Mouse (Mus musculus): Measurements from ENCODE around the gene Strada. TPM values are rescaled to one million over a fixed set of nuclear protein-coding genes. Genes with fewer than 3 reads are reported as not detected.
"Not testable (repeated sequence)": the region's sequence is repeated elsewhere in the genome, so short reads cannot be mapped to it uniquely, and the experiment has no call there.

The Strada gene
- polyA plus RNA-seq, 1 experiment from 2014 or later: 32.2 TPM

DNA sequence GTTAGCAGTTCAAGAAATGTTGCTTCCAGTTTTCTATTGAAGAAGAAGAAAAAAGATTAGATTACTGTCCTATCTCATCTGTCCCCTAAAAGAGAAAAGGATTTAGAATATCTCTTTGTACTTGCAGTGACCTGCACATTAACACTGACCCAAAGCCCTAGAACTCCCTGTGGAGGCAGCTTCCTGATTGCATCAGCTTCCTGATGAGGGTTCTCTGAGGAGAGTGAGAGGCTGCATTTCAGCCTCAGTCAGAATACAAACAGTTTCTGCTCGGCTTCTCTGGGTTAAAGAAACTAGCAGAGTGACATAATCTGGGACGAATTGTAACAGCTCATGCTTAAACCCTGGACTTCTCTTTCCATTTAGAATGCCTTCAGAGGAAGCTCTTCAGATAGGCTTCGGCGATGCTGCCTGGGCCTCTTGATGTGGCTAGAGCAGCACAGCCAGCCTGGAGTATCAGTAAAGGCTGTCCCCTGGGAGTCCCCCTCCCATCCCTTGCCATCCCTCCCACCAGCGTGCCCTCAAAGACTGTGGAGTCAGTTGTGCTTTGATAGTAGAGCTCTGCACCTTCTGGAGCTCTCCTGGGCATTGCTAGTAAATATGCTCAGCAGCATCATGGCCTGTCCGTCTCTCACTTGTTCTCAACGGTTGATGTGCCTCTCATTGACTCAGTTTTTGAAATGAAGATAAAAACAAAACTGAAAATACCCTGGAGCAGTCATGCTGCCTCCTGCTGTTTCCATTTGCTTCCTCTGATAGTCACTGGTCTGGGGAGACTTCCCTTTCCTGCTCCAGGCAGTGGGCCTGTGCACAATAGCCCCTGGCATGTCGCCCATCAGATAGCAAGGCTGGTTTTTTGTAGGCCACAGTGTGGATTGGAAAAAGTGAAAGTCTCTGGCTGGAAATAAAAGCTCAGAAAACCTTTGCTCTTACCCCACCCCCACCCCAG is 67.1 kb downstream of the Strada start:
- Histone ChIP-seq H3K27me3 (no peaks in the 10 kb centered on the region), H3K4me2 (replicated peaks) (no peak overlapping the region), H3K9ac (replicated peaks) (no peak overlapping the region), H3K4me3 (no peak overlapping the region), H3K9me3 (no peaks in the 10 kb centered on the region), H3K27ac (replicated peaks) (peak overlapping the region; percentile 82), H3K4me1 (peaks cover 10% of the 10 kb centered on the region), H3K36me3 (peaks cover 10% of the 10 kb centered on the region; the same call in 1 of the 2 replicates)
- WGBS: 39% methylated on average over 8 of the region's 8 CpGs
- ATAC-seq (replicated peaks): peak; percentile 35; the same call in 1 of the 2 replicates

DNA sequence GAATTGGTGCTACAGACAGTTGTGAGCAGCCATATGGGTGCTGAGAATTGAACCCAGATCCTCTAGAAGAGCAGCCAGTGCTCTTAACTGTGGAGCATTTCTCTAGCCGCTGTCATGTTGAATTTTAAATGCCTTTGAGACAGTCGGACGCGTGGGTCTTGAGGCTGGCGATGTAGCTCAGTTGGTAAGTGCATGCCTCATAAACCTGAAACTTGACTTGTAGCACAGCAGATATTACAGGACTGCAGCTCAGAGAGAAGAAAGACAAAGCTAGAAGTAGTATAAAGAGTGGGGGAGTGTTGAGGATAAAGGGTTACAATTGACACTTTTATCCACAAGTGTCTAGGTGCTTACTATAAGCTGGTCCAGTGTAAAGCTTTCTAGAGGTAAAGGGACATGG is 69.5 kb downstream of the Strada start:
- ATAC-seq (replicated peaks): no peak
- 92% methylated on average over 5 of the region's 5 CpGs for WGBS
- Histone ChIP-seq H3K27ac (replicated peaks) (no peak overlapping the region), H3K9me3 (no peaks in the 10 kb centered on the region), H3K4me1 (peaks cover 10% of the 10 kb centered on the region), H3K36me3 (peaks cover 10% of the 10 kb centered on the region; the same call in 1 of the 2 replicates), H3K4me3 (no peak overlapping the region), H3K9ac (replicated peaks) (no peak overlapping the region), H3K27me3 (no peaks in the 10 kb centered on the region), H3K4me2 (replicated peaks) (no peak overlapping the region)

DNA sequence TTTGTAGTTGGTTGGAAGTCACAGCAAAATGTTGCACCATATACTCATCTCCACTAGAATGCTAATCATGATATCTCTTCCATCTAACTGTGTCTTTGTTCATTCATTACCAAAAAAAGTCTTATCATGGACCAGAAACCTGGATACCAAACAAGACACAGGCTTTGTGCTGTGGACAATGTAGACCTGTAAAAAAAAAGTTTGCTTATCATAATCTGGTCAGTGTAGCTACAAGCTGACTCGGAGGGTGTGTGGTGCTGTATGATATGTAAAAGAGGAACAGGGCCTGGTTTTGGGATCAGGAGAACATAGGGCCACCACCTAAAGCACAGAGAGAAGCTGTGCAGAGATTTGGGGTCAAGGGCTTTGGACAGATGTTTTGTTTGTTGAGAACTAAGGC is 72.5 kb downstream of the Strada start:
- H3K4me3 ChIP-seq: no peak overlapping the region
- no peak for ATAC-seq (replicated peaks)
- no peak overlapping the region for H3K9ac ChIP-seq (replicated peaks)
- peaks cover 20% of the 10 kb centered on the region; the same call in 1 of the 2 replicates for H3K36me3 ChIP-seq
- H3K27me3 ChIP-seq: no peaks in the 10 kb centered on the region
- H3K4me2 ChIP-seq (replicated peaks): no peak overlapping the region
- no peak overlapping the region for H3K27ac ChIP-seq (replicated peaks)
- 96% methylated on average over 1 of the region's 1 CpGs for WGBS
- peaks cover under 1% of the 10 kb centered on the region; the same call in 1 of the 2 replicates for H3K4me1 ChIP-seq
- H3K9me3 ChIP-seq: no peaks in the 10 kb centered on the region

DNA sequence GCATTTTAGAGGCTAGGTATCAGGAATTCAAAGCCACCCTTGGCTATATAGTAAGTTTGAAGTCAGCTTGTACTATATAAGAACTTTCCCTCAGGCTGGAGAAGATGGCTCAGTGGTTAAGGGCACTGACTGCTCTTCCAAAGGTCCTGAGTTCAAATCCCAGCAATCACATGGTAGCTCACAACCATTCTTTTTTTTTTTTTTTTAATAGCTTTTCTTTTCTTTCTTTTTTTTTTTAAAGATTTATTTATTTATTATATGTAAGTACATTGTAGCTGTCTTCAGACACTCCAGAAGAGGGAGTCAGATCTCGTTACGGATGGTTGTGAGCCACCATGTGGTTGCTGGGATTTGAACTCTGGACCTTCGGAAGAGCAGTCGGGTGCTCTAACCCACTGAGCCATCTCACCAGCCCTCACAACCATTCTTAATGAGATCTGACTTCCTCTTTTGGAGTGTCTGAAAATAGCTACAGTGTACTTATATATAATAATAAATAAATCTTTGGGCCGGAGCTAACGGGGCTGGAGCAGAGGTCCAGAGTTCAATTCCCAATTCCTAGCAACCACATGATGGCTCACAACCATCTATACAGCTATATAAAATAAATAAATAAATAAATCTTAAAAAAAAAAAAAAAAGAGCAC is 75.1 kb downstream of the Strada start:
- H3K4me1 ChIP-seq; H3K9me3 ChIP-seq; ATAC-seq (replicated peaks); H3K9ac ChIP-seq (replicated peaks); H3K4me3 ChIP-seq; H3K4me2 ChIP-seq (replicated peaks); H3K27me3 ChIP-seq; H3K27ac ChIP-seq (replicated peaks): not testable (repeated sequence)
- H3K36me3 ChIP-seq: peaks cover 25% of the 10 kb centered on the region; the same call in 1 of the 2 replicates
- 96% methylated on average over 6 of the region's 6 CpGs for WGBS

DNA sequence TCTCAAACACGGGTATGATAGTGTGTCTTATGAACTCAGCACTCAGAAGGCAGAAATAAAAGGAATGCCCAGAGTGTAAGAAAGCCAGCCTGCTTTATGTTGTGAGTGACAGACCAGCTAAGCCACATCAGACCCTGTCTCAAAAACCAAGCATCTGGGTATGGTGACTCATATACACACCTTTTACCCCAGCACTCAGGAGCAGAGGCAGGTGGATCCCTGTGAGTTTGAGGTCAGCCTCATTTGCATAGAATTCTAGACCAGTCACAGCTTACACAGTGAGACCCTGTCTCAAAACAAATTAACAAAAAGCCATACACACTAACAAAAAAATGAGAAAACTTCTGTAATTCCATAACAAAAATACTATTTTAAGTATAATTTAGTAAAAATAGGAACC is 76.1 kb downstream of the Strada start:
- H3K4me2 ChIP-seq (replicated peaks): no peak overlapping the region
- peaks cover 27% of the 10 kb centered on the region; the same call in 1 of the 2 replicates for H3K36me3 ChIP-seq
- 79% methylated on average over 1 of the region's 1 CpGs for WGBS
- no peaks in the 10 kb centered on the region for H3K9me3 ChIP-seq
- H3K4me1 ChIP-seq: no peaks in the 10 kb centered on the region
- H3K27ac ChIP-seq (replicated peaks): no peak overlapping the region
- H3K27me3 ChIP-seq: no peaks in the 10 kb centered on the region
- no peak overlapping the region for H3K9ac ChIP-seq (replicated peaks)
- no peak overlapping the region for H3K4me3 ChIP-seq
- ATAC-seq (replicated peaks): no peak

DNA sequence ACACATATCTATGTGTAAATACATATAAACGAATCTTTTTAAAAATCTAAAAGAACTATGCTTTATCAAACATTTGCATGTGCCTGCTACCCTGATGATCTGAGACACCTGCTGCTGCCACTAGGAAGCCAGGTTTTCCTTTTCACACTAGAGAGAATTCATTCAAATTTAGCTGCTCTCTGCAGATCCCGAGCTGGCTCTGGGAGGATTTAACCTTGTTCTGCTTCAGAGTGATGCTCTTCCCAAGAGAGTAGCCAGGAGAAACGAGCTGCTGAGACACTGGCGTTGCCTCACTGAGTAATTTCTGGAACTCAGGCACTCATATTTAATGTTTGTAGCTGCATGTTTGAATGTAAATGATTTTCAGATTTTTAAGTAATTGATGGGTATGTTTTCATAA is 77.2 kb downstream of the Strada start:
- H3K4me1 ChIP-seq: no peaks in the 10 kb centered on the region
- H3K4me3 ChIP-seq: no peak overlapping the region
- H3K4me2 ChIP-seq (replicated peaks): no peak overlapping the region
- H3K36me3 ChIP-seq: peaks cover 28% of the 10 kb centered on the region
- H3K9me3 ChIP-seq: no peaks in the 10 kb centered on the region
- no peak overlapping the region for H3K27ac ChIP-seq (replicated peaks)
- no peak overlapping the region for H3K9ac ChIP-seq (replicated peaks)
- H3K27me3 ChIP-seq: no peaks in the 10 kb centered on the region
- 83% methylated on average over 4 of the region's 4 CpGs for WGBS
- ATAC-seq (replicated peaks): no peak

DNA sequence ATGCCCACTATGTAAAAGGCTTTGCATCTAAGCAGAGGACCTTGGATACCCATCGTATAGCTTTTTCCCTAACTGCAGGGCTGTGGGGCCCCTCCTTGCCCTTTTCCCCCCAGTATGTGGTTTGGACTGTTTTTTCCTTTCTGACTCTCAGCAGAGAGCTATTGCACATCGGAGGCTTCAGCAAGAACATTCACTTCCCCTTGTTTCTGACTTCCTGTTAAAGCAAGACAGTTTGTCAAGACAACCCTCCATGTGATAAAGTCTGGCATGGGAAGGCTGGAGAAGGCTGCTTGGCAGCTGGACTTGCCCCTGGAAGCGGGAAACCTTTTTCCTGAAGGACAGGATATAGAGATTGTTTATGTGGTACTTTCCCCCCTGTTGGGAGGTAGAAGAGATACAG is 79.2 kb downstream of the Strada start:
- ATAC-seq (replicated peaks): no peak
- WGBS: 95% methylated on average over 3 of the region's 3 CpGs
- H3K9me3 ChIP-seq: no peaks in the 10 kb centered on the region
- H3K36me3 ChIP-seq: peaks cover 38% of the 10 kb centered on the region
- H3K9ac ChIP-seq (replicated peaks): no peak overlapping the region
- H3K27ac ChIP-seq (replicated peaks): no peak overlapping the region
- no peaks in the 10 kb centered on the region for H3K27me3 ChIP-seq
- H3K4me2 ChIP-seq (replicated peaks): no peak overlapping the region
- H3K4me3 ChIP-seq: no peak overlapping the region
- no peaks in the 10 kb centered on the region for H3K4me1 ChIP-seq

DNA sequence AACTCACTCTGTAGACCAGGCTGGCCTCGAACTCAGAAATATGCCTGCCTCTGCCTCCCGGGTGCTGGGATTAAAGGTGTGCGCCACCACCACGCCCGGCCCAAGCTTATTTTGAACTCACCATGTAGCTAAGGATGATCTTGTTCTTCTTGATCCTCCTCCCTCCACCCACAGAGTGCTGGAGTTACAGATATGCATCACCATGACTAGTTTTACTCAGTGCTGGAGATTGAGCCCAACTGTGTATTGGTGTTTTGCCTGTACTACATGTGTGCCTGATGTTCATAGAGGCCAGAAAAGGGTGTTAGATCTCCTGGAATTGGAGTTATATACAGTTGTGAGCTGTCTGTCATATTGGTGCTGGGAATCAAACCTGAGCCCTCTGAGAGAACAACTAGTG is 79.7 kb downstream of the Strada start:
- Histone ChIP-seq H3K4me3 (no peak overlapping the region), H3K36me3 (peaks cover 40% of the 10 kb centered on the region), H3K27me3 (no peaks in the 10 kb centered on the region), H3K9me3 (no peaks in the 10 kb centered on the region), H3K4me1 (no peaks in the 10 kb centered on the region), H3K27ac (replicated peaks) (no peak overlapping the region), H3K4me2 (replicated peaks) (no peak overlapping the region), H3K9ac (replicated peaks) (no peak overlapping the region)
- no peak for ATAC-seq (replicated peaks)
- 97% methylated on average over 5 of the region's 5 CpGs for WGBS

Other genes starting within 250 kb of the Strada start
- 32.3 and 32.5 TPM in 2 replicates for gene Cyb561, start 248.8 kb downstream of the Strada start, polyA plus RNA-seq (2015; fragmentation: Nextera tagmentation; extraction: Ambion mirVana)
- 2.3 and 2.5 TPM in 2 replicates for gene Ace, start 234.2 kb downstream of the Strada start, polyA plus RNA-seq (2015; fragmentation: Nextera tagmentation; extraction: Ambion mirVana)
- gene Ace3, start 207.5 kb downstream of the Strada start, polyA plus RNA-seq (2015; fragmentation: Nextera tagmentation; extraction: Ambion mirVana): 0.08 TPM in 1 of 2 replicates, not detected in the other
- 0.57 and 0.59 TPM in 2 replicates for gene Kcnh6, start 194.0 kb downstream of the Strada start, polyA plus RNA-seq (2015; fragmentation: Nextera tagmentation; extraction: Ambion mirVana)
- gene Dcaf7, start 165.3 kb downstream of the Strada start, polyA plus RNA-seq (2015; fragmentation: Nextera tagmentation; extraction: Ambion mirVana): 118 and 120 TPM in 2 replicates
- 7.2 and 7.3 TPM in 2 replicates for gene Taco1, start 136.1 kb downstream of the Strada start, polyA plus RNA-seq (2015; fragmentation: Nextera tagmentation; extraction: Ambion mirVana)
- gene Map3k3, start 117.6 kb downstream of the Strada start, polyA plus RNA-seq (2015; fragmentation: Nextera tagmentation; extraction: Ambion mirVana): 14.2 TPM in 2 replicates
- gene Gm10840, start 41.3 kb downstream of the Strada start, polyA plus RNA-seq (2015; fragmentation: Nextera tagmentation; extraction: Ambion mirVana): 0.74 and 1.3 TPM in 2 replicates
- 222 and 233 TPM in 2 replicates for gene Limd2, start 41.3 kb downstream of the Strada start, polyA plus RNA-seq (2015; fragmentation: Nextera tagmentation; extraction: Ambion mirVana)
- gene Ccdc47, start 14.2 kb upstream of the Strada start, polyA plus RNA-seq (2015; fragmentation: Nextera tagmentation; extraction: Ambion mirVana): 88.5 and 97.6 TPM in 2 replicates
- 102 and 103 TPM in 2 replicates for gene Ddx42, start 14.8 kb upstream of the Strada start, polyA plus RNA-seq (2015; fragmentation: Nextera tagmentation; extraction: Ambion mirVana)
- 39.2 and 39.7 TPM in 2 replicates for gene Ftsj3, start 53.9 kb upstream of the Strada start, polyA plus RNA-seq (2015; fragmentation: Nextera tagmentation; extraction: Ambion mirVana)
- gene Psmc5, start 54.0 kb upstream of the Strada start, polyA plus RNA-seq (2015; fragmentation: Nextera tagmentation; extraction: Ambion mirVana): 274 and 283 TPM in 2 replicates
- 12.7 and 13.2 TPM in 2 replicates for gene Smarcd2, start 70.8 kb upstream of the Strada start, polyA plus RNA-seq (2015; fragmentation: Nextera tagmentation; extraction: Ambion mirVana)
- gene Tcam1, start 74.5 kb upstream of the Strada start, polyA plus RNA-seq (2015; fragmentation: Nextera tagmentation; extraction: Ambion mirVana): 0.08 and 0.10 TPM in 2 replicates
- not detected in 2 replicates for gene Gh, start 99.7 kb upstream of the Strada start, polyA plus RNA-seq (2015; fragmentation: Nextera tagmentation; extraction: Ambion mirVana)
- 0.56 and 0.77 TPM in 2 replicates for gene Cd79b, start 112.6 kb upstream of the Strada start, polyA plus RNA-seq (2015; fragmentation: Nextera tagmentation; extraction: Ambion mirVana)
- gene Scn4a, start 151.1 kb upstream of the Strada start, polyA plus RNA-seq (2015; fragmentation: Nextera tagmentation; extraction: Ambion mirVana): not detected in 2 replicates
- gene Prr29, start 163.3 kb upstream of the Strada start, polyA plus RNA-seq (2015; fragmentation: Nextera tagmentation; extraction: Ambion mirVana): not detected in 2 replicates
- 11.3 and 13.9 TPM in 2 replicates for gene Icam2, start 185.9 kb upstream of the Strada start, polyA plus RNA-seq (2015; fragmentation: Nextera tagmentation; extraction: Ambion mirVana)